Mouse (Mus musculus) neural tube, embryonic 11.5 days (tissue): ENCODE results near the gene Mms19. TPM values are rescaled to one million over a fixed set of nuclear protein-coding genes. Genes with fewer than 3 reads are reported as not detected.

Source experiments
- ATAC-seq: fragments of 200-750 bp; cut with Nextera tagmentation; 2 replicates; pipeline ENCODE4 v1.8.0; 2017; ENCODE audit warnings: moderate number of reproducible peaks, mild to moderate bottlenecking, moderate TSS enrichment, moderate library complexity; ENCODE audit not compliant: insufficient read depth, low FRiP score, low TSS enrichment
- DNase-seq: peaks from one replicate; pipeline ENCODE4 v3.0.0-alpha.2; 2015; ENCODE audit warnings: low spot score
- H3K27ac ChIP-seq: fragments of 300-500 bp; sonication (generic); 2 replicates; pipeline ENCODE4 v1.5.1; 2014; ENCODE audit warnings: low read depth, mild to moderate bottlenecking, low read length
- H3K27me3 ChIP-seq: fragments of 300-500 bp; sonication (generic); 2 replicates; pipeline ENCODE4 v1.6.1; 2014; ENCODE audit warnings: mild to moderate bottlenecking, low read length, mixed read lengths; ENCODE audit not compliant: control insufficient read depth, insufficient read depth
- H3K36me3 ChIP-seq: fragments of 300-500 bp; sonication (generic); 2 replicates; pipeline ENCODE4 v1.6.1; 2014; ENCODE audit warnings: mild to moderate bottlenecking, low read length, moderate library complexity, mixed read lengths; ENCODE audit not compliant: control insufficient read depth, insufficient read depth
- H3K4me1 ChIP-seq: fragments of 300-500 bp; sonication (generic); 2 replicates; pipeline ENCODE4 v1.6.1; 2014; ENCODE audit warnings: low read length, mixed read lengths; ENCODE audit not compliant: control insufficient read depth, insufficient read depth
- H3K4me2 ChIP-seq: fragments of 300-500 bp; sonication (generic); 2 replicates; pipeline ENCODE4 v1.6.1; 2014; ENCODE audit warnings: low read depth, mild to moderate bottlenecking, moderate library complexity
- H3K4me3 ChIP-seq: fragments of 300-500 bp; sonication (generic); 2 replicates; pipeline ENCODE4 v1.5.1; 2014; ENCODE audit warnings: low read depth, low read length
- H3K9ac ChIP-seq: fragments of 300-500 bp; sonication (generic); 2 replicates; pipeline ENCODE4 v1.6.1; 2014; ENCODE audit warnings: mild to moderate bottlenecking, low read length
- H3K9me3 ChIP-seq: fragments of 300-500 bp; sonication (generic); 2 replicates; pipeline ENCODE4 v1.6.1; 2016; ENCODE audit warnings: low read length; ENCODE audit not compliant: control insufficient read depth
- WGBS: fragments of 180-500 bp; shearing (Covaris S2); extraction: QIAGEN DNeasy Blood & Tissue Kit; methylation state at CpG from one replicate; pipeline ENCODE4 v1.1.7; 2014; 5-methylcytosine and 5-hydroxymethylcytosine counted together
- polyA plus RNA-seq: library from polyadenylated mRNA; unstranded; fragments of >200 nt; fragmentation: Nextera tagmentation; extraction: Ambion mirVana; gene quantifications from 2 replicates; pipeline ENCODE4 v1.2.1, GENCODE M21; 2014

The Mms19 gene
- polyA plus RNA-seq, 1 experiment from 2014 or later, result 35.1 TPM

- no peak for ATAC-seq
- Histone ChIP-seq H3K9me3 (no peaks in the 10 kb centered on the region), H3K27ac (no peak overlapping the region), H3K4me2 (no peak overlapping the region), H3K27me3 (no peaks in the 10 kb centered on the region), H3K4me1 (no peaks in the 10 kb centered on the region), H3K9ac (no peak overlapping the region), H3K36me3 (no peaks in the 10 kb centered on the region), H3K4me3 (no peak overlapping the region)
- WGBS, result 88% methylated on average over 10 of the region's 10 CpGs
- no peak for DNase-seq
Measured at GRCm38 (mm10) chr19:41902848-41903593, 77.9 kb downstream of the Mms19 start.

- no peak overlapping the region for H3K4me2 ChIP-seq
- H3K4me3 ChIP-seq, result no peak overlapping the region
- ATAC-seq (no peak), DNase-seq (no peak)
- no peaks in the 10 kb centered on the region for H3K4me1 ChIP-seq
- no peak overlapping the region for H3K27ac ChIP-seq
- H3K9me3 ChIP-seq, result no peaks in the 10 kb centered on the region
- H3K27me3 ChIP-seq, result no peaks in the 10 kb centered on the region
- 55% methylated on average over 2 of the region's 2 CpGs for WGBS
- no peak overlapping the region for H3K9ac ChIP-seq
- no peaks in the 10 kb centered on the region for H3K36me3 ChIP-seq
Measured at GRCm38 (mm10) chr19:41901696-41902095, 79.3 kb downstream of the Mms19 start.

- H3K9me3 ChIP-seq, result no peaks in the 10 kb centered on the region
- H3K27me3 ChIP-seq, result no peaks in the 10 kb centered on the region
- H3K4me3 ChIP-seq, result no peak overlapping the region
- WGBS, result 89% methylated on average over 8 of the region's 8 CpGs
- ATAC-seq (no peak), DNase-seq (no peak)
- no peak overlapping the region for H3K4me2 ChIP-seq
- H3K4me1 ChIP-seq, result no peaks in the 10 kb centered on the region
- H3K9ac ChIP-seq, result no peak overlapping the region
- H3K36me3 ChIP-seq, result no peaks in the 10 kb centered on the region
- H3K27ac ChIP-seq, result no peak overlapping the region
Measured at GRCm38 (mm10) chr19:41900495-41901090, 80.4 kb downstream of the Mms19 start.

- peaks cover 6% of the 10 kb centered on the region; the same call in 1 of the 2 replicates for H3K4me1 ChIP-seq
- no peak overlapping the region for H3K4me2 ChIP-seq
- no peak overlapping the region for H3K4me3 ChIP-seq
- DNase-seq, result peak; percentile 21
- WGBS, result 42% methylated on average over 4 of the region's 4 CpGs
- no peaks in the 10 kb centered on the region for H3K27me3 ChIP-seq
- H3K9me3 ChIP-seq, result no peaks in the 10 kb centered on the region
- no peak overlapping the region for H3K9ac ChIP-seq
- ATAC-seq, result no peak
- no peak overlapping the region for H3K27ac ChIP-seq
- H3K36me3 ChIP-seq, result no peaks in the 10 kb centered on the region
Measured at GRCm38 (mm10) chr19:41898860-41899259, 82.1 kb downstream of the Mms19 start.

- H3K27ac ChIP-seq, result no peak overlapping the region
- ATAC-seq (0 out of 2 replicates have a peak, but pooled peaks have one; percentile 13), DNase-seq (no peak)
- WGBS, result 19% methylated on average over 18 of the region's 18 CpGs
- peak overlapping the region; percentile 3; the same call in 1 of the 2 replicates for H3K9ac ChIP-seq
- peaks cover 6% of the 10 kb centered on the region; the same call in 1 of the 2 replicates for H3K4me1 ChIP-seq
- H3K9me3 ChIP-seq, result no peaks in the 10 kb centered on the region
- H3K36me3 ChIP-seq, result no peaks in the 10 kb centered on the region
- H3K4me2 ChIP-seq, result peak overlapping the region; percentile 67
- no peaks in the 10 kb centered on the region for H3K27me3 ChIP-seq
- peak overlapping the region; percentile 74 for H3K4me3 ChIP-seq
Measured at GRCm38 (mm10) chr19:41896319-41896711, 84.6 kb downstream of the Mms19 start.

GRCm38 (mm10) chr19:41895460-41896318 is 85.3 kb downstream of the Mms19 start, which contains the start of gene Rrp12:
TSS of gene Rrp12 (minus strand) at chr19:41896173.
- under 1% methylated on average over 46 of the region's 46 CpGs for WGBS
- peak; percentile 77 for DNase-seq
- H3K27me3 ChIP-seq, result no peaks in the 10 kb centered on the region

GRCm38 (mm10) chr19:41894959-41895358 is 86.0 kb downstream of the Mms19 start:
- no peak for ATAC-seq
- H3K27ac ChIP-seq, result no peak overlapping the region
- 53% methylated on average over 7 of the region's 7 CpGs for WGBS

More at GRCm38 (mm10) chr19:41895460-41896318, 85.3 kb downstream of the Mms19 start, which contains the start of gene Rrp12:
- peak within 1 kb of the TSS; percentile 67 for H3K4me2 ChIP-seq
- no peak within 1 kb of the TSS for H3K27ac ChIP-seq
- H3K9ac ChIP-seq, result peak within 1 kb of the TSS; percentile 48
- H3K4me3 ChIP-seq, result peak within 1 kb of the TSS; percentile 74
- peak; percentile 85 for ATAC-seq
- peaks cover 6% of the 10 kb centered on the region; the same call in 1 of the 2 replicates for H3K4me1 ChIP-seq
- H3K36me3 ChIP-seq, result no peaks in the 10 kb centered on the region
- H3K9me3 ChIP-seq, result no peaks in the 10 kb centered on the region

More at GRCm38 (mm10) chr19:41894959-41895358, 86.0 kb downstream of the Mms19 start:
- Histone ChIP-seq H3K27me3 (no peaks in the 10 kb centered on the region), H3K9me3 (no peaks in the 10 kb centered on the region), H3K4me3 (peak overlapping the region; percentile 74), H3K36me3 (peaks cover 4% of the 10 kb centered on the region), H3K4me1 (peaks cover 6% of the 10 kb centered on the region; the same call in 1 of the 2 replicates), H3K4me2 (peak overlapping the region; percentile 67), H3K9ac (0 out of 2 replicates have a peak overlapping the region, but pooled peaks have one; percentile 24)
- no peak for DNase-seq
